Mouse (Mus musculus) midbrain, embryonic 12.5 days (tissue): ENCODE results near the gene Prss27. TPM values are rescaled to one million over a fixed set of nuclear protein-coding genes. Genes with fewer than 3 reads are reported as not detected.
"Not testable (repeated sequence)": the region's sequence is repeated elsewhere in the genome, so short reads cannot be mapped to it uniquely, and the experiment has no call there.

ENCODE experiments used
- ATAC-seq: fragments of 200-750 bp; cut with Nextera tagmentation; 2 replicates; pipeline ENCODE4 v1.8.0; 2017; ENCODE audit warnings: low read depth, moderate TSS enrichment, moderate library complexity; ENCODE audit not compliant: low FRiP score
- H3K27ac ChIP-seq: fragments of 300-500 bp; sonication (generic); replicated peaks from 2 replicates; pipeline ENCODE4 v1.5.1; 2016; ENCODE audit warnings: mild to moderate bottlenecking
- H3K27me3 ChIP-seq: fragments of 300-500 bp; sonication (generic); 2 replicates; pipeline ENCODE4 v1.6.1; 2016; ENCODE audit warnings: mild to moderate bottlenecking
- H3K36me3 ChIP-seq: fragments of 300-500 bp; sonication (generic); 2 replicates; pipeline ENCODE4 v1.6.1; 2016
- H3K4me1 ChIP-seq: fragments of 300-500 bp; sonication (generic); 2 replicates; pipeline ENCODE4 v1.6.1; 2016
- H3K4me2 ChIP-seq: fragments of 300-500 bp; sonication (generic); replicated peaks from 2 replicates; pipeline ENCODE4 v1.6.1; 2016; ENCODE audit warnings: mild to moderate bottlenecking, moderate library complexity
- H3K4me3 ChIP-seq: fragments of 300-500 bp; sonication (generic); 2 replicates; pipeline ENCODE4 v1.5.1; 2016; ENCODE audit warnings: mild to moderate bottlenecking
- H3K9ac ChIP-seq: fragments of 300-500 bp; sonication (generic); replicated peaks from 2 replicates; pipeline ENCODE4 v1.6.1; 2016; ENCODE audit warnings: mild to moderate bottlenecking, moderate library complexity
- H3K9me3 ChIP-seq: fragments of 300-500 bp; sonication (generic); 2 replicates; pipeline ENCODE4 v1.6.1; 2016; ENCODE audit warnings: mild to moderate bottlenecking
- WGBS: fragments of 180-500 bp; shearing (Covaris S2); methylation state at CpG from one replicate; pipeline ENCODE4 v1.1.7; 2016; 5-methylcytosine and 5-hydroxymethylcytosine counted together
- microRNA-seq: library from miRNA; unstranded; fragments of <30 nt; microRNA quantifications from one replicate; pipeline ENCODE4, GENCODE M21; 2017
- polyA plus RNA-seq: library from polyadenylated mRNA; unstranded; fragments of >200 nt; fragmentation: Nextera tagmentation; extraction: Ambion mirVana; gene quantifications from 2 replicates; pipeline ENCODE4 v1.2.1, GENCODE M21; 2016

Gene Prss27
- polyA plus RNA-seq, 1 experiment from 2014 or later, result 0.19 TPM

- Histone ChIP-seq H3K27ac (peak within 1 kb of the TSS; percentile 78), H3K9me3 (no peaks in the 10 kb centered on the region)
Measured at GRCm38 (mm10) chr17:24072919-24073696, 35.2 kb downstream of the Prss27 start, which contains the start of gene Kctd5. TSS of gene Kctd5 (minus strand) at chr17:24073485.

GRCm38 (mm10) chr17:24077101-24077500 lies 39.2 kb downstream of the Prss27 start:
- Histone ChIP-seq H3K27ac (no peak overlapping the region), H3K36me3 (peaks cover 39% of the 10 kb centered on the region), H3K27me3 (no peaks in the 10 kb centered on the region), H3K4me1 (peaks cover 5% of the 10 kb centered on the region), H3K4me3 (no peak overlapping the region), H3K9me3 (no peaks in the 10 kb centered on the region), H3K4me2 (no peak overlapping the region), H3K9ac (no peak overlapping the region)
- no peak for ATAC-seq
- 84% methylated on average over 2 of the region's 2 CpGs for WGBS

More at GRCm38 (mm10) chr17:24072919-24073696, 35.2 kb downstream of the Prss27 start, which contains the start of gene Kctd5:
- under 1% methylated on average over 57 of the region's 62 CpGs for WGBS
- Histone ChIP-seq H3K9ac (peak within 1 kb of the TSS; percentile 88), H3K36me3 (peaks cover 22% of the 10 kb centered on the region), H3K4me3 (peak within 1 kb of the TSS; percentile 81), H3K4me1 (peaks cover 10% of the 10 kb centered on the region), H3K4me2 (peak within 1 kb of the TSS; percentile 83), H3K27me3 (no peaks in the 10 kb centered on the region)
- peak; percentile 98 for ATAC-seq

GRCm38 (mm10) chr17:24084593-24084992 lies 46.6 kb downstream of the Prss27 start:
- H3K27ac ChIP-seq, result no peak overlapping the region
- no peak overlapping the region for H3K4me2 ChIP-seq
- H3K36me3 ChIP-seq, result peaks cover 54% of the 10 kb centered on the region
- no peaks in the 10 kb centered on the region for H3K27me3 ChIP-seq
- 81% methylated on average over 1 of the region's 1 CpGs for WGBS
- H3K4me1 ChIP-seq, result no peaks in the 10 kb centered on the region
- H3K9ac ChIP-seq, result no peak overlapping the region
- no peak overlapping the region for H3K4me3 ChIP-seq
- ATAC-seq, result no peak
- H3K9me3 ChIP-seq, result no peaks in the 10 kb centered on the region

- H3K27me3 ChIP-seq, H3K27ac ChIP-seq, H3K4me1 ChIP-seq, H3K9ac ChIP-seq, H3K4me3 ChIP-seq, H3K9me3 ChIP-seq, H3K4me2 ChIP-seq, ATAC-seq: not testable (repeated sequence)
- peaks cover 60% of the 10 kb centered on the region for H3K36me3 ChIP-seq
- WGBS, result 94% methylated on average over 4 of the region's 4 CpGs
Measured at GRCm38 (mm10) chr17:24086399-24086798, 48.5 kb downstream of the Prss27 start.

GRCm38 (mm10) chr17:24090575-24090974 lies 52.6 kb downstream of the Prss27 start:
- Histone ChIP-seq H3K9ac (no peak overlapping the region), H3K27me3 (no peaks in the 10 kb centered on the region), H3K4me3 (no peak overlapping the region), H3K36me3 (peaks cover 70% of the 10 kb centered on the region), H3K4me1 (no peaks in the 10 kb centered on the region), H3K27ac (no peak overlapping the region), H3K4me2 (no peak overlapping the region), H3K9me3 (no peaks in the 10 kb centered on the region)
- no peak for ATAC-seq
- WGBS, result 100% methylated on average over 1 of the region's 1 CpGs

Small RNAs within 50 kb of the gene (microRNA-seq; reads per million reads assigned to microRNA genes)
- not detected for gene Gm27700

Other genes with a start within 250 kb of the Prss27 start
- 736 and 744 TPM in 2 replicates for gene Srrm2, start 247.6 kb upstream of the Prss27 start, polyA plus RNA-seq
- 1,125 and 1,165 TPM in 2 replicates for gene Elob, start 209.0 kb upstream of the Prss27 start, polyA plus RNA-seq
- gene Prss33, start 202.1 kb upstream of the Prss27 start, polyA plus RNA-seq, result 0.48 and 0.76 TPM in 2 replicates
- gene Prss32, start 194.3 kb upstream of the Prss27 start, polyA plus RNA-seq, result not detected in 2 replicates
- 0.82 and 0.91 TPM in 2 replicates for gene Prss41, start 194.0 kb upstream of the Prss27 start, polyA plus RNA-seq
- not detected in 2 replicates for gene Prss21, start 170.1 kb upstream of the Prss27 start, polyA plus RNA-seq
- not detected in 2 replicates for gene Dcpp1, start 157.3 kb upstream of the Prss27 start, polyA plus RNA-seq
- gene Dcpp2, start 157.3 kb upstream of the Prss27 start, polyA plus RNA-seq, result not detected in 2 replicates
- gene Dcpp3, start 120.7 kb upstream of the Prss27 start, polyA plus RNA-seq, result not detected in 2 replicates
- not detected in 2 replicates for gene Sbp, start 96.5 kb upstream of the Prss27 start, polyA plus RNA-seq
- gene Sbpl, start 82.9 kb upstream of the Prss27 start, polyA plus RNA-seq, result not detected in 2 replicates
- gene Prss30, start 57.6 kb upstream of the Prss27 start, polyA plus RNA-seq, result not detected in 2 replicates
- gene Prss22, start 40.0 kb upstream of the Prss27 start, polyA plus RNA-seq, result 0.17 TPM in 1 of 2 replicates, not detected in the other
- gene Kctd5, start 35.3 kb downstream of the Prss27 start, polyA plus RNA-seq, result 86.9 and 92.3 TPM in 2 replicates
- 53.5 and 56.2 TPM in 2 replicates for gene Pdpk1, start 112.8 kb downstream of the Prss27 start, polyA plus RNA-seq
- gene Amdhd2, start 125.6 kb downstream of the Prss27 start, polyA plus RNA-seq, result 31.5 and 32.9 TPM in 2 replicates
- 512 and 518 TPM in 2 replicates for gene Atp6v0c, start 131.6 kb downstream of the Prss27 start, polyA plus RNA-seq
- 14.2 and 14.8 TPM in 2 replicates for gene Tbc1d24, start 167.4 kb downstream of the Prss27 start, polyA plus RNA-seq
- 6.9 and 7.0 TPM in 2 replicates for gene Ntn3, start 171.4 kb downstream of the Prss27 start, polyA plus RNA-seq
- 13.9 and 14.7 TPM in 2 replicates for gene Tedc2, start 182.7 kb downstream of the Prss27 start, polyA plus RNA-seq
- gene Ccnf, start 213.3 kb downstream of the Prss27 start, polyA plus RNA-seq, result 76.5 and 77.3 TPM in 2 replicates